Mouse (Mus musculus): ENCODE results near the gene Arhgap30. TPM values are rescaled to one million over a fixed set of nuclear protein-coding genes. Genes with fewer than 3 reads are reported as not detected.

Gene Arhgap30
- 14.1 and 20.7 TPM in 2 replicates for polyA plus RNA-seq (2015; fragmentation: Nextera tagmentation; extraction: Ambion mirVana)

GRCm38 (mm10) chr1:171388376-171389102 lies at the start of gene Arhgap30:
Gene Arhgap30 (plus strand): TSS chr1:171388954.

DNA sequence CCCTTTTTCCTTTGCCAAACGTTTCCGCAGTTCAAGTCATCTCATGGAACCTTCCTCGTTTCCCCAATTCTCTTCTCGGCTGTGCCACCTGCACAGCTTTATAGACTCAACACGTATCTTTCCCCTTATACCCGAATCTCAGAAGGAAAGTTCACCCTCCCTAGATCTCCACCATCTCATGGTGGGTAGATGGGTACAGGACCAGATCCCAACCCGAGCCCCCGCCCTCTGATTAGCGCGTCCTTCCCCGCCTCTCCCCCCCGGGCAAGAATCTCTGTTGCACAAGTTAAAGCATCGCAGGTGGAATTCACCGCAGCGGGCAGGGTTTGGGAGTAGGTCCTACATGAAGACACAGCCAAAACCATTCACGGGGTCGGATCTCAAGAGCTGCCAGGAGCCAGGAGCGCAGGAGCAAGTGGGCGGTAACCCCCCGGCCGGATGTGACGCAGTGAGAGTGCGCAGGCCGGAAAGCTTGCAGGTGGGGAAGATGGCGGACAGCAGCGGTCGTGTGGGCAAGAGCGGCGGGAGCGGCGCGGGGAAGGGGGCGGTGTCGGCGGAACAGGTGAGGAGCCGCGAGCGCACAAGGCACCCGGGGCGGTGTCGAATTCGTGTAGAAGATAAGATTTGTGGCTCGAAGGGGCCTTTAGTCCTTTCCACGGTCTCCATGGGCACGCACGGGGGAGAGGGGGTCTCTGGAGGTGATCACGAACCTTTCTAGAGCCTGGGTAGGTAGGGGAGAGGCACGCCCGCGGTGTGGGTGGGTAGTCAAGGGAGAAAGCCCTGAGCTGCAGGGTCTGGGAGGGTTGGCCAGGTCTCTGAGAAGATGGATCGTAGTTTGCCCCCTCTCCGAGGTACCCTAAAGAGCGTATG lies 43.3 kb upstream of the Arhgap30 start, which contains the start of the genes Nit1 and Pfdn2:
Gene Nit1 (minus strand): TSS at position 422 of the 870 bp plus-strand sequence.
Gene Pfdn2 (plus strand): TSS at position 446 of the 870 bp plus-strand sequence.

GRCm38 (mm10) chr1:171360656-171361055 lies 28.1 kb upstream of the Arhgap30 start, which contains the start of gene Klhdc9:
Gene Klhdc9 (minus strand): TSS chr1:171360798.

DNA sequence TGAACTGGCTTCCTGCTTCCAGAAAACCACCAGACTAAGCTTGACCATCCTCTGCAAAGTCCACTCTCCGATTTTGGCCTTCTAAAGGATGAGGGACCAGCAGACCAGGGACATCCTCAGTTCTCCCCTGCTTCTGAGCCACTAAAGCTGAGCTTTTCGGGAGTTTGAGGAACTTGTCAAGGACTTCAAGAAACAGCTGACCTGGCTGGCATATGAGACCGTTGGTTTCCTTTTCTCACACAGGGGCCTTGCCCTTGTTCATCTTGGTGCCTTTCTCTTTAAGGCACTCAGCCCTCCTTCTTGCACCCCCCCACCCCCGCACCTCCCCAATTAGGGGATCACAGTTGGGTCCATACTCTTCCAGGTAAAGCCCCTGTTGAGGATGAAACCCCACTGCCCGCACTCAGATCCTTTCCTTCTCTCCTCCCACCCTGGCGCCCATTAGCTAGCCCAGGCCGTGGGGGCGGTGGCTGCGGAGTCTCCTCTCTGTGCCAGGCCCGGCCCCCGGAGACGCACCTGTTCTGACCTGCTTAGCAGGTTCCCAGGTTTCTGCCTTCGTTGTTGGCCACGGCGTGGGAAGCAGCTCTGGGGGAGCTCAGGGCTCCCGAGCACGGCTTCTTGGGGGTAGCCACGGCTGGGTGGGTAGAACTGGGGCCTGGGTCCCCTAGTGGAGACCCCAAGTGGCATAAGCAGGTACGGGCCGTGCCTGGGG lies 18.8 kb upstream of the Arhgap30 start, which contains the start of gene Nectin4:
Gene Nectin4 (plus strand): TSS at position 255 of the 712 bp plus-strand sequence.

GRCm38 (mm10) chr1:171410947-171411484 lies 22.3 kb downstream of the Arhgap30 start, which contains the start of gene Usf1:
Gene Usf1 (plus strand): TSS chr1:171411313.

DNA sequence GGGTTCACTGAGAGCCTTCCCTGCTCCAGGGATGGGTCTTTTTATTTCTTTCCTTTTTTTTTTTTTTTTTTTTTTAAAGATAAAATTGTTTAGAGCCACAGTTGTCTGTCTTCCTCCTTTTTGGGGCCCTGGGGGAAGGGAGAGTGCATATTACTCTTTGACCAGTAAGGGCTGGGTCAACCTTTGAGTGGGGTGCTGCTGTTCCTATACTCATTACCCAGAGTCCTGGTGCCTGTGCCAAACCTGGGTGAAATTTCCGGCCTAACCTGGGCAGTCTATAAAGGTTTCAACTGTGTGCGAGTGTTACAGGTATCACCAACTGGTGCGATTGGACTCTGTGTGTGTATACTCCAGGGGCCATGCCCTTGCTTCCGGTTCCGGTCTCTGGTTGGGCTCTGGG lies 29.9 kb downstream of the Arhgap30 start, which contains the start of gene Tstd1:
Gene Tstd1 (plus strand): TSS at position 213 of the 400 bp plus-strand sequence.

DNA sequence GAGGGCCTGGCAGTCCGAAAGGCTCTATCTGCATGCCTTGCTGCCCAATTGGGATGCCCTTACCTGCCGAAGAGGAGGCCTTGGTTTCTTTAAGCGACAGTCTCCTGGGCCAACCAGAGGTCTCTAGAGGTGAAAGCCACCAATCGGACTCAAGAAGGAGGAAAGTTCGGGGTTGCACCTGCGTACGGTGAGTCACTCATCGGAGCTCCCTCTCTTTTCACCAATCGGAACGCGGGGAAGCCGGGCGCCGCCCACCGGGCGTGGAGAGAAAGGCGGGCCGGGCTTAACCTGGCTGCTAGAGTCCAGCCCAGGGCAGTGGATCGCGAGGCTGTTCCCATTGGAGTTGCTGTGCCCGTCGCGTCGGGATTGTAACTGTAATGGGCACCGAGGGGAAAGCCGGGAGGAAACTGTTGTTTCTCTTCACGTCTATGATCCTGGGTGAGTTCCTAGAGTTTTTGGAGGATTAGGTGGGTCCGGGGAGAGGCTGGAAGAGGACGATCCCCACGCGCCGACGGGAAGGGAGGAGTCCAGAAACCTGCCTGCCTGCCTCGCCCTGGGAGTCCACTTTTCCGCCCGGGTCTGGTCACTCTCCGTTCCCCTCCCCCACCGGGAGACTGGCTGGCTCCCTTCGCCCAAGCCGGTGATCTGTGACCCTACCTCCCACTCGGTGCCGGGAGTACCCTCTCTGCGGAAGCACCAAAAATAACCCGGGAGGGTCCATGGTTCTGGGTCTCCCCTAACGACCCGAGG lies 48.7 kb downstream of the Arhgap30 start, which contains the start of gene F11r:
Gene F11r (plus strand): TSS at position 272 of the 750 bp plus-strand sequence.

Other genes starting within 250 kb of the Arhgap30 start
- gene Sdhc, start 238.4 kb upstream of the Arhgap30 start, polyA plus RNA-seq (2015; fragmentation: Nextera tagmentation; extraction: Ambion mirVana), result 133 and 137 TPM in 2 replicates
- gene Mpz, start 238.2 kb upstream of the Arhgap30 start, polyA plus RNA-seq (2015; fragmentation: Nextera tagmentation; extraction: Ambion mirVana), result 0.06 TPM in 1 of 2 replicates, not detected in the other
- 4.2 and 6.1 TPM in 2 replicates for gene Pcp4l1, start 192.7 kb upstream of the Arhgap30 start, polyA plus RNA-seq (2015; fragmentation: Nextera tagmentation; extraction: Ambion mirVana)
- gene Nr1i3, start 175.0 kb upstream of the Arhgap30 start, polyA plus RNA-seq (2015; fragmentation: Nextera tagmentation; extraction: Ambion mirVana), result 0.04 and 0.23 TPM in 2 replicates
- gene Tomm40l, start 166.4 kb upstream of the Arhgap30 start, polyA plus RNA-seq (2015; fragmentation: Nextera tagmentation; extraction: Ambion mirVana), result 13.0 and 14.5 TPM in 2 replicates
- gene Apoa2, start 163.9 kb upstream of the Arhgap30 start, polyA plus RNA-seq (2015; fragmentation: Nextera tagmentation; extraction: Ambion mirVana), result 5.4 and 10.5 TPM in 2 replicates
- gene Fcer1g, start 154.6 kb upstream of the Arhgap30 start, polyA plus RNA-seq (2015; fragmentation: Nextera tagmentation; extraction: Ambion mirVana), result 259 and 395 TPM in 2 replicates
- 2.1 and 3.0 TPM in 2 replicates for gene Adamts4, start 138.5 kb upstream of the Arhgap30 start, polyA plus RNA-seq (2015; fragmentation: Nextera tagmentation; extraction: Ambion mirVana)
- gene Ndufs2, start 137.6 kb upstream of the Arhgap30 start, polyA plus RNA-seq (2015; fragmentation: Nextera tagmentation; extraction: Ambion mirVana), result 120 and 129 TPM in 2 replicates
- gene B4galt3, start 118.6 kb upstream of the Arhgap30 start, polyA plus RNA-seq (2015; fragmentation: Nextera tagmentation; extraction: Ambion mirVana), result 39.0 and 44.1 TPM in 2 replicates
- gene Ppox, start 107.8 kb upstream of the Arhgap30 start, polyA plus RNA-seq (2015; fragmentation: Nextera tagmentation; extraction: Ambion mirVana), result 146 and 167 TPM in 2 replicates
- gene Usp21, start 101.0 kb upstream of the Arhgap30 start, polyA plus RNA-seq (2015; fragmentation: Nextera tagmentation; extraction: Ambion mirVana), result 34.0 and 36.2 TPM in 2 replicates
- gene Ufc1, start 93.9 kb upstream of the Arhgap30 start, polyA plus RNA-seq (2015; fragmentation: Nextera tagmentation; extraction: Ambion mirVana), result 62.2 and 65.2 TPM in 2 replicates
- 21.7 and 22.4 TPM in 2 replicates for gene Dedd, start 59.8 kb upstream of the Arhgap30 start, polyA plus RNA-seq (2015; fragmentation: Nextera tagmentation; extraction: Ambion mirVana)
- gene Nit1, start 43.3 kb upstream of the Arhgap30 start, polyA plus RNA-seq (2015; fragmentation: Nextera tagmentation; extraction: Ambion mirVana), result 17.3 and 21.0 TPM in 2 replicates
- 63.8 and 71.4 TPM in 2 replicates for gene Pfdn2, start 43.3 kb upstream of the Arhgap30 start, polyA plus RNA-seq (2015; fragmentation: Nextera tagmentation; extraction: Ambion mirVana)
- 0.49 and 0.56 TPM in 2 replicates for gene Klhdc9, start 28.2 kb upstream of the Arhgap30 start, polyA plus RNA-seq (2015; fragmentation: Nextera tagmentation; extraction: Ambion mirVana)
- 0.30 and 0.41 TPM in 2 replicates for gene Nectin4, start 18.9 kb upstream of the Arhgap30 start, polyA plus RNA-seq (2015; fragmentation: Nextera tagmentation; extraction: Ambion mirVana)
- 36.7 and 42.8 TPM in 2 replicates for gene Usf1, start 22.4 kb downstream of the Arhgap30 start, polyA plus RNA-seq (2015; fragmentation: Nextera tagmentation; extraction: Ambion mirVana)
- 2.8 and 4.4 TPM in 2 replicates for gene Tstd1, start 29.9 kb downstream of the Arhgap30 start, polyA plus RNA-seq (2015; fragmentation: Nextera tagmentation; extraction: Ambion mirVana)
- gene F11r, start 48.6 kb downstream of the Arhgap30 start, polyA plus RNA-seq (2015; fragmentation: Nextera tagmentation; extraction: Ambion mirVana), result 24.5 and 31.5 TPM in 2 replicates
- gene Alyref2, start 114.5 kb downstream of the Arhgap30 start, polyA plus RNA-seq (2015; fragmentation: Nextera tagmentation; extraction: Ambion mirVana), result 6.6 and 8.5 TPM in 2 replicates
- not detected in 2 replicates for gene Itln1, start 146.3 kb downstream of the Arhgap30 start, polyA plus RNA-seq (2015; fragmentation: Nextera tagmentation; extraction: Ambion mirVana)
- gene Cd244a, start 170.2 kb downstream of the Arhgap30 start, polyA plus RNA-seq (2015; fragmentation: Nextera tagmentation; extraction: Ambion mirVana), result 8.0 and 8.9 TPM in 2 replicates
- 2.5 and 3.4 TPM in 2 replicates for gene Ly9, start 218.5 kb downstream of the Arhgap30 start, polyA plus RNA-seq (2015; fragmentation: Nextera tagmentation; extraction: Ambion mirVana)